Comparison of ENCODE assay signal across 13 mouse cellular contexts in genomic region chr3:123054178-123054577, GRCm38 (mm10). TPM values are rescaled to one million over a fixed set of nuclear protein-coding genes. Genes with fewer than 3 reads are reported as not detected.
A peak's percentile ranks its signal among the peaks of the same experiment; 100 is the strongest.
DNase-seq lines count a peak whose midpoint lies in the region; ATAC-seq lines count a peak whose summit lies in the region.
"Had no signal": no experiment of that assay in that cellular context is flagged by ENCODE, and none has a peak within 500 bp of the region (broad histone marks: within the 10 kb centered on the region; RNA-seq: fewer than 3 reads in every experiment).

No protein-coding gene starts in this region.

- H3K9me3 ChIP-seq in forebrain, embryonic 12.5 days, result 0 out of 2 replicates have a peak, but pooled peaks cover 3% of the 10 kb centered on the region
- H3K9me3 ChIP-seq in forebrain, embryonic 15.5 days, result no peaks in the 10 kb centered on the region
- no peaks in the 10 kb centered on the region for H3K9me3 ChIP-seq in kidney, embryonic 15.5 days (replicated peaks)
- no peaks in the 10 kb centered on the region for H3K9me3 ChIP-seq in hindbrain, embryonic 14.5 days (ENCODE audit: control insufficient read depth, low read length)
- H3K9me3 ChIP-seq: liver, embryonic 12.5 days had no signal

- H3K27ac ChIP-seq in forebrain, embryonic 12.5 days, result no peak overlapping the region
- no peak overlapping the region for H3K27ac ChIP-seq in forebrain, embryonic 15.5 days (replicated peaks)
- H3K27ac ChIP-seq in kidney, embryonic 15.5 days, result no peak overlapping the region
- no peak overlapping the region for H3K27ac ChIP-seq in hindbrain, embryonic 14.5 days
- H3K27ac ChIP-seq: heart, embryonic 15.5 days; liver, embryonic 12.5 days had no signal

- H3K27me3 ChIP-seq in forebrain, embryonic 12.5 days, result no peaks in the 10 kb centered on the region
- H3K27me3 ChIP-seq in forebrain, embryonic 15.5 days, result no peaks in the 10 kb centered on the region
- no peaks in the 10 kb centered on the region for H3K27me3 ChIP-seq in kidney, embryonic 15.5 days
- no peaks in the 10 kb centered on the region for H3K27me3 ChIP-seq in hindbrain, embryonic 14.5 days (ENCODE audit: control insufficient read depth, insufficient read depth, low read length)
- H3K27me3 ChIP-seq: heart, embryonic 15.5 days; liver, embryonic 12.5 days had no signal

- 0 out of 2 replicates have a peak, but pooled peaks have one; percentile 46 for ATAC-seq in forebrain, embryonic 12.5 days (ENCODE audit: low FRiP score)
- ATAC-seq in forebrain, embryonic 15.5 days (replicated peaks), result no peak
- no peak for ATAC-seq in kidney, embryonic 15.5 days (replicated peaks; ENCODE audit: low FRiP score)
- ATAC-seq in hindbrain, embryonic 14.5 days (ENCODE audit: low FRiP score), result no peak
- ATAC-seq: liver, embryonic 12.5 days had no signal

- 63% methylated on average over 5 of the region's 5 CpGs for WGBS in forebrain, embryonic 12.5 days
- 61% methylated on average over 5 of the region's 5 CpGs for WGBS in forebrain, embryonic 15.5 days
- WGBS in kidney, embryonic 15.5 days, result 71% methylated on average over 5 of the region's 5 CpGs
- 71% methylated on average over 5 of the region's 5 CpGs for WGBS in hindbrain, embryonic 14.5 days

- no peak overlapping the region for H3K4me3 ChIP-seq in forebrain, embryonic 12.5 days (replicated peaks)
- no peak overlapping the region for H3K4me3 ChIP-seq in forebrain, embryonic 15.5 days
- H3K4me3 ChIP-seq in kidney, embryonic 15.5 days (replicated peaks), result no peak overlapping the region
- no peak overlapping the region for H3K4me3 ChIP-seq in hindbrain, embryonic 14.5 days (replicated peaks; ENCODE audit: low read length)
- H3K4me3 ChIP-seq: heart, embryonic 15.5 days; liver, embryonic 12.5 days had no signal

- DNase-seq in kidney, postnatal 14 days, result peak; percentile 10
- peak; percentile 49 for DNase-seq in Muller cell, postnatal 12 days (ENCODE audit: inconsistent ontology term)
- DNase-seq in lung, postnatal 25 days (ENCODE audit: low spot score), result peak; percentile 57
- DNase-seq in hindbrain, embryonic 14.5 days (ENCODE audit: low spot score), result no peak
- DNase-seq in thymus, postnatal 14 days, result no peak
- DNase-seq: adrenal gland, postnatal 36 days; cerebellum, adult 11-12 months; midbrain, embryonic 14.5 days had no signal

- H3K4me2 ChIP-seq in forebrain, embryonic 12.5 days, result no peak overlapping the region
- no peak overlapping the region for H3K4me2 ChIP-seq in forebrain, embryonic 15.5 days (replicated peaks)
- no peak overlapping the region for H3K4me2 ChIP-seq in kidney, embryonic 15.5 days
- no peak overlapping the region for H3K4me2 ChIP-seq in hindbrain, embryonic 14.5 days (replicated peaks)
- H3K4me2 ChIP-seq: heart, embryonic 15.5 days; liver, embryonic 12.5 days had no signal

- no peak overlapping the region for H3K9ac ChIP-seq in forebrain, embryonic 12.5 days
- no peak overlapping the region for H3K9ac ChIP-seq in forebrain, embryonic 15.5 days (replicated peaks)
- H3K9ac ChIP-seq in kidney, embryonic 15.5 days, result no peak overlapping the region
- no peak overlapping the region for H3K9ac ChIP-seq in hindbrain, embryonic 14.5 days
- H3K9ac ChIP-seq: heart, embryonic 15.5 days; liver, embryonic 12.5 days had no signal

- no peaks in the 10 kb centered on the region for H3K36me3 ChIP-seq in forebrain, embryonic 12.5 days (replicated peaks)
- no peaks in the 10 kb centered on the region for H3K36me3 ChIP-seq in forebrain, embryonic 15.5 days
- no peaks in the 10 kb centered on the region for H3K36me3 ChIP-seq in kidney, embryonic 15.5 days
- H3K36me3 ChIP-seq in hindbrain, embryonic 14.5 days (replicated peaks; ENCODE audit: control insufficient read depth, insufficient read depth), result no peaks in the 10 kb centered on the region
- H3K36me3 ChIP-seq: heart, embryonic 15.5 days; liver, embryonic 12.5 days had no signal

- H3K4me1 ChIP-seq in forebrain, embryonic 12.5 days, result peaks cover 5% of the 10 kb centered on the region; the same call in 1 of the 2 replicates
- H3K4me1 ChIP-seq in forebrain, embryonic 15.5 days, result no peaks in the 10 kb centered on the region
- H3K4me1 ChIP-seq in kidney, embryonic 15.5 days, result no peaks in the 10 kb centered on the region
- H3K4me1 ChIP-seq in hindbrain, embryonic 14.5 days (replicated peaks; ENCODE audit: control insufficient read depth, insufficient read depth, low read length), result no peaks in the 10 kb centered on the region
- H3K4me1 ChIP-seq: liver, embryonic 12.5 days had no signal

RNA-seq across cellular contexts. Expression of gene Myoz2, which starts 19.4 kb away (rescaled TPM):
- not detected in 2 replicates for polyA plus RNA-seq in forebrain, embryonic 12.5 days (2016; fragmentation: Nextera tagmentation; extraction: Ambion mirVana)
- polyA plus RNA-seq in forebrain, embryonic 15.5 days (2015; fragmentation: Nextera tagmentation; extraction: Ambion mirVana), result not detected in 2 replicates
- 2.2 and 6.7 TPM in 2 replicates for polyA plus RNA-seq in kidney, embryonic 15.5 days (2015; fragmentation: Nextera tagmentation; extraction: Ambion mirVana)
- not detected in 2 replicates for polyA plus RNA-seq in hindbrain, embryonic 14.5 days (2014; fragmentation: Nextera tagmentation; extraction: Ambion mirVana)
- polyA plus RNA-seq: midbrain, embryonic 14.5 days had no signal

Comparison
In these comparisons a context has a peak if more than half of its experiments do, and no peak if none do; other contexts are left out.
1. DNase-seq: peak in kidney, postnatal 14 days (single experiment), Muller cell, postnatal 12 days (single experiment) and lung, postnatal 25 days (single experiment); none in hindbrain, embryonic 14.5 days (single experiment) and thymus, postnatal 14 days (single experiment).